Mouse (Mus musculus) heart, embryonic 13.5 days (tissue): ENCODE measurements at regions not wholly inside any gene's neighbourhood (a gene's known extent, or its start where the extent isn't known, plus 50 kb on each side); places are given as distances from the start of the nearest gene placed in this dataset.

Experiments
- ATAC-seq: fragments of 200-750 bp; cut with Nextera tagmentation; 2 replicates; pipeline ENCODE4 v1.8.0; 2017; ENCODE audit warnings: moderate TSS enrichment; ENCODE audit not compliant: insufficient number of reproducible peaks, low FRiP score, low TSS enrichment; ENCODE audit errors: extremely low read depth
- H3K27ac ChIP-seq: fragments of 300-500 bp; sonication (generic); replicated peaks from 2 replicates; pipeline ENCODE4 v1.5.1; 2015; ENCODE audit warnings: moderate library complexity, mild to moderate bottlenecking, inconsistent platforms
- H3K27me3 ChIP-seq: fragments of 300-500 bp; sonication (generic); replicated peaks from 2 replicates; pipeline ENCODE4 v1.6.1; 2015; ENCODE audit warnings: mild to moderate bottlenecking, inconsistent platforms
- H3K36me3 ChIP-seq: fragments of 300-500 bp; sonication (generic); 2 replicates; pipeline ENCODE4 v1.6.1; 2015; ENCODE audit warnings: mild to moderate bottlenecking, inconsistent platforms
- H3K4me1 ChIP-seq: fragments of 300-500 bp; sonication (generic); 2 replicates; pipeline ENCODE4 v1.6.1; 2015; ENCODE audit warnings: inconsistent platforms
- H3K4me2 ChIP-seq: fragments of 300-500 bp; sonication (generic); 2 replicates; pipeline ENCODE4 v1.6.1; 2015; ENCODE audit warnings: inconsistent platforms, mild to moderate bottlenecking, moderate library complexity
- H3K4me3 ChIP-seq: fragments of 300-500 bp; sonication (generic); 2 replicates; pipeline ENCODE4 v1.5.1; 2015; ENCODE audit warnings: moderate library complexity, mild to moderate bottlenecking, inconsistent platforms
- H3K9ac ChIP-seq: fragments of 300-500 bp; sonication (generic); 2 replicates; pipeline ENCODE4 v1.6.1; 2015; ENCODE audit warnings: inconsistent platforms, mild to moderate bottlenecking, moderate library complexity
- H3K9me3 ChIP-seq: fragments of 300-500 bp; sonication (generic); 2 replicates; pipeline ENCODE4 v1.6.1; 2016; ENCODE audit warnings: inconsistent platforms
- WGBS: fragments of 180-500 bp; shearing (Covaris S2); methylation state at CpG from one replicate; pipeline ENCODE4 v1.1.7; 2015; ENCODE audit warnings: mixed read lengths; 5-methylcytosine and 5-hydroxymethylcytosine counted together

- no peaks in the 10 kb centered on the region for H3K27me3 ChIP-seq
- H3K9me3 ChIP-seq, result 0 out of 2 replicates have a peak, but pooled peaks cover 4% of the 10 kb centered on the region
- no peak for ATAC-seq
- peaks cover 6% of the 10 kb centered on the region; the same call in 1 of the 2 replicates for H3K4me1 ChIP-seq
- no peaks in the 10 kb centered on the region for H3K36me3 ChIP-seq
- no peak overlapping the region for H3K4me2 ChIP-seq
- 53% methylated on average over 7 of the region's 7 CpGs for WGBS
- no peak overlapping the region for H3K27ac ChIP-seq
- no peak overlapping the region for H3K9ac ChIP-seq
- no peak overlapping the region for H3K4me3 ChIP-seq
Measured at GRCm38 (mm10) chr11:90136307-90136706, 51.2 kb upstream of the Gm45716 start.
